Mouse (Mus musculus): ENCODE measurements around the gene Sptbn4.

GRCm38 (mm10) chr7:27366082-27366844 is 81.2 kb downstream of the Sptbn4 start:
- TF ChIP-seq CTCF (IDR thresholded peaks at IDR 0.05; ENCODE audit: control insufficient read depth, insufficient read depth, insufficient read length) (no peak), USF1 (IDR thresholded peaks at IDR 0.05; ENCODE audit: low read depth) (no peak), MAX (IDR thresholded peaks at IDR 0.05) (no peak), MYOG (IDR thresholded peaks at IDR 0.05; ENCODE audit: control insufficient read depth, extremely low read depth, insufficient read length) (no peak), CEBPB (IDR thresholded peaks at IDR 0.05; ENCODE audit: low read depth) (no peak)

Measured in C2C12 (cell line).